Mouse (Mus musculus) kidney, embryonic 16.5 days (tissue): ENCODE data around the gene Bco2. TPM values are rescaled to one million over a fixed set of nuclear protein-coding genes. Genes with fewer than 3 reads are reported as not detected.

Experiments used
- ATAC-seq: fragments of 200-750 bp; cut with Nextera tagmentation; 2 replicates; pipeline ENCODE4 v1.8.0; 2017; ENCODE audit warnings: moderate TSS enrichment; ENCODE audit not compliant: low FRiP score, low TSS enrichment
- H3K27ac ChIP-seq: fragments of 300-500 bp; sonication (generic); 2 replicates; pipeline ENCODE4 v1.5.1; 2014; ENCODE audit warnings: low read length
- H3K27me3 ChIP-seq: fragments of 300-500 bp; sonication (generic); 2 replicates; pipeline ENCODE4 v1.6.1; 2014; ENCODE audit warnings: low read length, control low read depth, mixed read lengths; ENCODE audit not compliant: insufficient read depth
- H3K36me3 ChIP-seq: fragments of 300-500 bp; sonication (generic); 2 replicates; pipeline ENCODE4 v1.6.1; 2014; ENCODE audit warnings: low read length, control low read depth, mixed read lengths; ENCODE audit not compliant: insufficient read depth
- H3K4me1 ChIP-seq: fragments of 300-500 bp; sonication (generic); 2 replicates; pipeline ENCODE4 v1.6.1; 2014; ENCODE audit warnings: low read length, control low read depth, mixed read lengths; ENCODE audit not compliant: insufficient read depth
- H3K4me2 ChIP-seq: fragments of 300-500 bp; sonication (generic); replicated peaks from 2 replicates; pipeline ENCODE4 v1.6.1; 2014; ENCODE audit warnings: low read depth, low read length
- H3K4me3 ChIP-seq: fragments of 300-500 bp; sonication (generic); 2 replicates; pipeline ENCODE4 v1.5.1; 2014; ENCODE audit warnings: mild to moderate bottlenecking, low read length
- H3K9ac ChIP-seq: fragments of 300-500 bp; sonication (generic); replicated peaks from 2 replicates; pipeline ENCODE4 v1.6.1; 2014; ENCODE audit warnings: low read length
- H3K9me3 ChIP-seq: fragments of 300-500 bp; sonication (generic); 2 replicates; pipeline ENCODE4 v1.6.1; 2016; ENCODE audit warnings: low read length, control low read depth
- WGBS: fragments of 180-500 bp; shearing (Covaris S2); extraction: QIAGEN DNeasy Blood & Tissue Kit; methylation state at CpG from one replicate; pipeline ENCODE4 v1.1.7; 2014; 5-methylcytosine and 5-hydroxymethylcytosine counted together
- polyA plus RNA-seq: library from polyadenylated mRNA; unstranded; fragments of >200 nt; fragmentation: Nextera tagmentation; extraction: Ambion mirVana; gene quantifications from 2 replicates; pipeline ENCODE4 v1.2.1, GENCODE M21; 2015

The Bco2 gene
- polyA plus RNA-seq, 1 experiment from 2014 or later, result 0.24 TPM

DNA sequence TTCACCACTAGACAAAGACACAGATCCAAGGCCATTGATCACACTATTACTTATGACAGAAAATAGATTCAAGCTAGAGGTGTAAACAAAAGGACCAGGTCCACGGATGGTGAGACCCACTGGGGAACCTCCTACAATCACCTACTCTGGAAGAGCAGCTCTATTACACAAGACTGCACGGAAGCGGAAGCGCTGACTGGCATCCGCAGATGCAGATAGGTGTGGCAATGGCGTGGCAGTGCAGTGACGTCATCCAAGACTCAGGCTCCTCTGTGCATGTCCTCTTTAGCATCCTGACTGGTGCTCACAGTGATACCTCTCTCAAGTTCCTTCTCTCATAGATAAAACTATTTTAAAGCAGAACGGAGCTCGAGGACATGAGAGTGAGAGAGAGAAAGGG, 38.0 kb upstream of the Bco2 start:
- 88% methylated on average over 9 of the region's 9 CpGs for WGBS
- H3K4me2 ChIP-seq, result no peak overlapping the region
- no peak overlapping the region for H3K27ac ChIP-seq
- no peaks in the 10 kb centered on the region for H3K27me3 ChIP-seq
- H3K36me3 ChIP-seq, result peaks cover 27% of the 10 kb centered on the region
- no peaks in the 10 kb centered on the region for H3K9me3 ChIP-seq
- H3K4me3 ChIP-seq, result no peak overlapping the region
- ATAC-seq, result no peak
- H3K4me1 ChIP-seq, result 0 out of 2 replicates have a peak, but pooled peaks cover 3% of the 10 kb centered on the region
- no peak overlapping the region for H3K9ac ChIP-seq

DNA sequence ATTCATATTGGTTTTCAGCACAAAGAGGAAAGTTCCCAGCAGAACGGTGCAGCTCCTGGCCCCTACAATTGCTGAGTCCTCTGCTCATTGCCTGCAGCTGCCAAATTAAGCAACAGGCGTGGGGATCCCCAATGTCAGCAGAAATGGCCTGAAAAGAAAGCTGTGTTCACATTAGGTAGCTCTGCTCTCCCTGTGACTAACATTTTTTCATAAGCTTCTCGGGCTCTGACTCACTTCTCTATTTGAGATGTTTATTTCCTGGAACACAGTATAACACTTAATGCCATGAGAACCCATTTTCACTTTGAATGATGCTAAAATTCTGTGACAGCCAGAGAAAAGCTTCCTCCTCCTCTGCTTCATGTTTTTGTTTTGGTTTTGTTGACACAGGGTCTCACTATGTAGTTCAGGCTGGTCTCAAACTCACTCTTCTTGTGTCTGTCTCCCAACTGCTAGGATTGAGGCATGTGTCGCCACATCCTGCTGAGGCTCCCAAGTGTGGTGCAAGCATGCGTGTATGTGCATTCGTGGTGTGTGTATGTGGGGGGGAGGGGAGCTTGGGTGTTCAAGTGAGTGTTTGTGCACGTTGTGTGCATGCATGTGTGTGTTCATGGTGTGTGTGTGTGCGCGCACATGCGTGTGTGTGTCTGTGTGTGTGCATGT, 36.0 kb upstream of the Bco2 start:
- 74% methylated on average over 10 of the region's 10 CpGs for WGBS
- Histone ChIP-seq H3K27me3 (no peaks in the 10 kb centered on the region), H3K9ac (no peak overlapping the region), H3K4me3 (no peak overlapping the region), H3K9me3 (no peaks in the 10 kb centered on the region), H3K27ac (no peak overlapping the region), H3K36me3 (peaks cover 10% of the 10 kb centered on the region; the same call in 1 of the 2 replicates), H3K4me1 (0 out of 2 replicates have a peak, but pooled peaks cover 3% of the 10 kb centered on the region), H3K4me2 (no peak overlapping the region)
- no peak for ATAC-seq

DNA sequence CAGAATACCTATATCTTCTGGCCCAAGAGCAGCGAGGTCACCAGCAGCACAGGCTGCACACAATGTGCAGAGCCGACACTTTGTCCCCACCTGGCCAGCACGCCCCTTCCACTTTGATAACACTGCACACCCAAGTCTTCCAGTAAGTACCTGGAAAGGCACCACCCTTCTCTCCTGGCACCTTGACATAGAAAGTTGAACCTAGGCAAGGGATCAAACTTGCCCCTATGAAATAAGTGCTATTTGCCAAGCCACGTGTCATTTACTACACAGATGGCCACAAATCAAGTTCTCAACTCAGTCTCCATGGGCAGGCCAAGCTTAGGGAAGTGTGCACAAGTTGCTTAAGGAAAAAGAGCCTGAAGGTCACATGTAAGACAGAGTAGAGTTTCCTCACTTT, 32.0 kb upstream of the Bco2 start:
- Histone ChIP-seq H3K27ac (no peak overlapping the region), H3K36me3 (no peaks in the 10 kb centered on the region), H3K4me3 (no peak overlapping the region), H3K4me2 (no peak overlapping the region), H3K9me3 (no peaks in the 10 kb centered on the region), H3K4me1 (no peaks in the 10 kb centered on the region), H3K9ac (no peak overlapping the region), H3K27me3 (no peaks in the 10 kb centered on the region)
- no peak for ATAC-seq
- 74% methylated on average over 4 of the region's 4 CpGs for WGBS

DNA sequence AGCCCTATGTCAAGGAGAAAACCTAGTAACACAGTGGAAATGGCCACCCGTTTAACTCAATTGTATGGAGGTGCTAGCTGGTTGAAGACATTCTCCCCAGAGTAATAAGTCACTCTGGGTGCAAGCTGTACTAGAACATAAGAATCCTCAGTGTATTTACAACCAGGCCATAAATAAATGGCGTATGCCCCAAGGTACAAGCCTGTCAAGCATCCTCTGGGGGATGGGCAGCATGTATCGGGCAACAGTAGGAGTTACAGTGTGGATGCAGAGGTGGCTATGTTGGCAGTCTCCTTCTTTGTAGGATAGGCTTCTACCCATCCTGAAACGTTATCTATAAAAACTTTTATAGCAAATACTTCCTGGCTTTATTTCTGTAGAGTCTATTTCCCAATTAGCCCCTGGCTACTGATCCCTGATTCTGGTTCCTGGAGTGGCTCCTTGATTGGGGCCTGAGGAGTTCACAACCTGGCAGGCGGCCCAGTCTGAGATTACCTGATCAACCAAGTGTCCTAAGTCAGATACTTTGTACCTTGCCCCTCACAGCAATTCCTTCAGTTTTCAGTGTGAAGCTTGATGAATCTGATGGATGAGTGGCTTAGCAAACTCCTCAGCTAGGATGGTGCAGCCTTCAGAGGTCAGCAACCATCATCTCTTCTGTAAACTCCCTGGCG, 30.3 kb upstream of the Bco2 start:
- Histone ChIP-seq H3K27me3 (no peaks in the 10 kb centered on the region), H3K9ac (no peak overlapping the region), H3K27ac (no peak overlapping the region), H3K4me1 (no peaks in the 10 kb centered on the region), H3K4me3 (no peak overlapping the region), H3K36me3 (no peaks in the 10 kb centered on the region), H3K4me2 (no peak overlapping the region), H3K9me3 (no peaks in the 10 kb centered on the region)
- no peak for ATAC-seq
- WGBS, result 67% methylated on average over 6 of the region's 6 CpGs

DNA sequence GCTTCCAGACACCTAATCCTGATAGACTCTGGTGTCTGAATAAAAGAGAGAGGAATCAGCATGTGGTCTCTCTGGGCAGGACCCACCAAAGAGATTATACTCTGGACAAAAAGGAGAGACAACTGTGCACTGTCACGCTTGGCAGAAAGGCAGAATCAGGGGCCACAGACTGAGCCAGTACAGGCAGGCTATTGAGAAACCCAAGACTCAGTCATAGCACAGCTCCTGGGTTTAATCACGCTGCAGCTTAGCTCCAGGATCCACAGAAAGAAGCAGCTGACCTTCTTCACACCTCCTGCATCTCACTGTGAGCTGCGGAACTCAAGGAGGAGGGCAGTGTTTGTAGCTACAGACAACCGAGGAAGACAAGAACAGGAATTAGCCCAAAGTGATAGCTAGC, 25.4 kb upstream of the Bco2 start:
- no peaks in the 10 kb centered on the region for H3K36me3 ChIP-seq
- no peak overlapping the region for H3K27ac ChIP-seq
- H3K4me2 ChIP-seq, result no peak overlapping the region
- no peak overlapping the region for H3K4me3 ChIP-seq
- ATAC-seq, result no peak
- H3K4me1 ChIP-seq, result no peaks in the 10 kb centered on the region
- H3K27me3 ChIP-seq, result no peaks in the 10 kb centered on the region
- H3K9me3 ChIP-seq, result no peaks in the 10 kb centered on the region
- 32% methylated on average over 4 of the region's 4 CpGs for WGBS
- no peak overlapping the region for H3K9ac ChIP-seq

DNA sequence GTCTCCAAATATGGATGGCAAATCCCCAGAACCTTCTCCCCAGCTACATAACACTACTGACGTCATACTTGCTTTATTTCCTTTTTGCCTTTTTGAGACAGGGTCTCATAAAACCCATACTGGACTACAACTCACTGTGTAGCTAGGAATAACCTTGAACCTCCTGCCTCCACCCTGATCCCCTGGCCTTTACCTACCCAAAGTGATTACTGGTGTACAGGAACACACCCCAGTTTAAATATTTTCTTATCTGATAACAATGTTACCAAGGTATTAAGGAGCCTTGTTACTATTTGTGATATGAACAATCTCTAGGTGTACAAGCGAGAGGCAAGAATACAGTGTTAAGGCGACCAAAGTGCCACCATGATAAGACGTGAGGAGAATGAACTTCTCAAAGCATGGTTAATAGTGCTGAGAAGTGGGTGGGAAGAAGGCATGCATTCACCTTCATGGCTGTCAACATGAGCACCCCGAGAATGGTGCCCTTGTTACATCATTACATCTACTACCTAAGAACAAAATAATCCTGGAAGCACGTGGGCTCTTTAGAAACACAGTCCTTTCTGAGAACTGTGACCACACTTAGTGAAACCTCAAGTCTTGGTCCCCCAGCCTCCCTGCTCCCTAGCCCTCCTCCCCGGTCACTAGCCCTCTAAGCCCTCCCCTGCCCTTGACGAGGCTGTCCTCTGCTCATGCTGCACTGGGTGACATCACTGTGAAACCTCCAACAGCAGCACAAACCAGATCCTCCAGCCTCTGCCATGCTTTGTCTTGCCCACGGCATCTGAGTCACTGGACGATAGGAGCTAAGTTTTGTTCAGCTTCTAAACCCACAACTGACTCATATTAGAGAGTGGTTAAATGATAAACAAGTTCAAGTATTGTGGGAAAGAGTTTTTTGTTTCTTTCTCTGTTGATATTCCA, 14.9 kb upstream of the Bco2 start:
- Histone ChIP-seq H3K9ac (no peak overlapping the region), H3K27me3 (no peaks in the 10 kb centered on the region), H3K4me2 (no peak overlapping the region), H3K4me3 (no peak overlapping the region), H3K4me1 (no peaks in the 10 kb centered on the region), H3K36me3 (no peaks in the 10 kb centered on the region), H3K9me3 (no peaks in the 10 kb centered on the region), H3K27ac (no peak overlapping the region)
- 77% methylated on average over 10 of the region's 10 CpGs for WGBS
- ATAC-seq, result no peak

DNA sequence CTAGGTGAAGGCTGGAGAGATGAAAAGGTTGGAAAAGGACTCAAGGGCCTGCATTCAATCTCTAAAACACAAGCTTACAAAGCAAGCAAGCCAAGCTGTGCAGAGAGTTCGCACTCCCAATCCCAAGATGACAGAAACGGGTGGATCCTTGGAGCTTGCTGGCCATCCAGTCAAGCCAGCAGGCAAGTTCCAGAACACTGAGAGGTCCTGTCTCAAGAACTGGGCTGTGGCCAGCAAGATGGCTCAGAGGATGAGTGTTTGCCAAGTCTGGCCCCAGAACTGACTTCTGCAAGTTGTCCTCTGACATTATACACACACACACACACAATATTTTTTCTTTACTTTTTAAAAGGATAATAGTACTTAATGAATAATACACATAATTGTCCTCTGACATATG, 12.9 kb upstream of the Bco2 start:
- 88% methylated on average over 2 of the region's 2 CpGs for WGBS
- H3K27me3 ChIP-seq, result no peaks in the 10 kb centered on the region
- ATAC-seq, result no peak

DNA sequence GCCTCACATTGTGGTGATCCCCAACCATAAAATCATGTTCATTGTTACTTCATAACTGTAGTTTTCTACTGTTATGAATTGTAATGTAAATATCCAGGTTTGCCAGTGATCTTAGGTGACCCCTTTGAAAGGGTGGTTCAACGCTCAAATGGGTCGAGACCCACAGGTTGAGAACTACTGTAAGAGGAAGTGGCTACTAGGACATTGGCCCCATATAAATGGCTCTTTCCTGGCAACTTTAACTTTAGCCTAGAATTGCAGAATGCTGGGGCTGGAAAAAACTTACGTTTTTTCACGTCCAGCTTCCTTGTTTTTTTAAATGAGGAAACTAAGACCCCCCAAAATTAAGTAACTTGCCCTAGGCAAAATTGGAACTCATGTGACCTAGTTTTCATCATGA, 12.4 kb upstream of the Bco2 start:
- H3K27ac ChIP-seq, result no peak overlapping the region

More for the DNA sequence above, 12.9 kb upstream of the Bco2 start:
- H3K4me3 ChIP-seq, result no peak overlapping the region
- no peaks in the 10 kb centered on the region for H3K4me1 ChIP-seq
- H3K9me3 ChIP-seq, result no peaks in the 10 kb centered on the region
- H3K36me3 ChIP-seq, result no peaks in the 10 kb centered on the region
- H3K4me2 ChIP-seq, result no peak overlapping the region
- H3K27ac ChIP-seq, result no peak overlapping the region
- H3K9ac ChIP-seq, result no peak overlapping the region

DNA sequence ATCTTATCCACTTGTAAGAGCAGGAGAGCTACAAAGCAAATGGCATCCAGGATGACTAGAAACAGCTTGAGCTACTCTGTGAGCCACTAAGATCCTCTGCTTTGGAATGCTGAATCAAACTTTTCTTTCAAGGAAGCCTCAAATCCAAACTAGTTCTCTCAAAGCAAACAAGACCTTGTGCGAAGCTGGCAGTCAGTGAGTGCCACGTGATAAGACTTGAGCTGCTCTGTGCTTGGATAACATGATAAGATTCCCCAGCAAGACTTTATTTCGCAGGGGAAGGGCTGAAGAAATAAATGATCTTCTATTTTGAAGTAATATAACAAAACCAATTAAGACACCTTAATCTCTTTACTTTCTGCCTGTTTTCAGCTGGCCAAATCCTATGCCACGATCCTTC, 11.0 kb upstream of the Bco2 start:
- no peaks in the 10 kb centered on the region for H3K9me3 ChIP-seq
- 76% methylated on average over 4 of the region's 4 CpGs for WGBS
- no peak overlapping the region for H3K4me3 ChIP-seq
- no peak overlapping the region for H3K9ac ChIP-seq
- no peak overlapping the region for H3K4me2 ChIP-seq
- H3K27me3 ChIP-seq, result no peaks in the 10 kb centered on the region
- H3K4me1 ChIP-seq, result no peaks in the 10 kb centered on the region
- H3K36me3 ChIP-seq, result no peaks in the 10 kb centered on the region
- no peak overlapping the region for H3K27ac ChIP-seq
- no peak for ATAC-seq

More for the DNA sequence above, 12.4 kb upstream of the Bco2 start:
- H3K36me3 ChIP-seq, result no peaks in the 10 kb centered on the region
- no peaks in the 10 kb centered on the region for H3K4me1 ChIP-seq
- H3K9me3 ChIP-seq, result no peaks in the 10 kb centered on the region
- H3K4me2 ChIP-seq, result no peak overlapping the region
- no peak for ATAC-seq
- 85% methylated on average over 4 of the region's 4 CpGs for WGBS
- H3K4me3 ChIP-seq, result no peak overlapping the region
- H3K9ac ChIP-seq, result no peak overlapping the region
- H3K27me3 ChIP-seq, result no peaks in the 10 kb centered on the region
